Mouse (Mus musculus) testis, adult 2 months (tissue): ENCODE measurements at regions not wholly inside any gene's neighbourhood (a gene's known extent, or its start where the extent isn't known, plus 50 kb on each side); places are given as distances from the start of the nearest gene placed in this dataset.
A peak's percentile ranks its signal among the peaks of the same experiment; 100 is the strongest.

Source experiments
- H3K27ac ChIP-seq: fragments of 200-500 bp; 2 replicates; pipeline ENCODE4 v1.5.1; 2012; ENCODE audit warnings: low read depth, low read length; ENCODE audit not compliant: control insufficient read depth, insufficient read depth
- H3K27me3 ChIP-seq: fragments of 200-500 bp; 2 replicates; pipeline ENCODE4 v1.6.1; 2012; ENCODE audit warnings: mild to moderate bottlenecking, low read length, moderate library complexity; ENCODE audit not compliant: control insufficient read depth, insufficient read depth
- H3K36me3 ChIP-seq: fragments of 200-500 bp; 2 replicates; pipeline ENCODE4 v1.6.1; 2012; ENCODE audit warnings: mild to moderate bottlenecking, low read length; ENCODE audit not compliant: control insufficient read depth, insufficient read depth
- H3K4me1 ChIP-seq: fragments of 200-500 bp; 2 replicates; pipeline ENCODE4 v1.6.1; 2012; ENCODE audit warnings: low read length; ENCODE audit not compliant: control insufficient read depth, insufficient read depth
- H3K4me3 ChIP-seq: fragments of 200-500 bp; 2 replicates; pipeline ENCODE4 v1.5.1; 2012; ENCODE audit warnings: low read depth, mild to moderate bottlenecking, low read length, moderate library complexity, mixed read lengths; ENCODE audit not compliant: control insufficient read depth
- CTCF ChIP-seq: fragments of 200-500 bp; IDR thresholded peaks from 2 replicates; pipeline ENCODE4 v1.5.1; 2012; ENCODE audit warnings: low read depth, mild to moderate bottlenecking, inconsistent platforms, low read length, moderate library complexity; ENCODE audit not compliant: control insufficient read depth, insufficient read depth, insufficient replicate concordance
- POLR2A ChIP-seq: fragments of 200-500 bp; IDR thresholded peaks from 2 replicates; pipeline ENCODE4 v1.6.1; 2012; ENCODE audit warnings: low read depth, mild to moderate bottlenecking, inconsistent platforms, low read length, moderate library complexity; ENCODE audit not compliant: control insufficient read depth

GRCm38 (mm10) chr13:101286029-101286917 lies 453.0 kb upstream of the Slc30a5 start:
- H3K4me3 ChIP-seq: no peak overlapping the region
- no peaks in the 10 kb centered on the region for H3K36me3 ChIP-seq
- no peaks in the 10 kb centered on the region for H3K4me1 ChIP-seq
- H3K27ac ChIP-seq: no peak overlapping the region
- no peak for TF ChIP-seq CTCF
- no peak for TF ChIP-seq POLR2A
- no peaks in the 10 kb centered on the region for H3K27me3 ChIP-seq

- TF ChIP-seq CTCF: no peak
- no peak for TF ChIP-seq POLR2A
- no peak overlapping the region for H3K27ac ChIP-seq
- no peaks in the 10 kb centered on the region for H3K27me3 ChIP-seq
- no peaks in the 10 kb centered on the region for H3K36me3 ChIP-seq
- no peaks in the 10 kb centered on the region for H3K4me1 ChIP-seq
- no peak overlapping the region for H3K4me3 ChIP-seq
Observed at GRCm38 (mm10) chr13:101278127-101278526, 444.9 kb upstream of the Slc30a5 start.

- TF ChIP-seq POLR2A: no peak
- no peak for TF ChIP-seq CTCF
- H3K4me1 ChIP-seq: no peaks in the 10 kb centered on the region
- no peak overlapping the region for H3K27ac ChIP-seq
- no peaks in the 10 kb centered on the region for H3K27me3 ChIP-seq
- H3K4me3 ChIP-seq: no peak overlapping the region
- no peaks in the 10 kb centered on the region for H3K36me3 ChIP-seq
Observed at GRCm38 (mm10) chr13:101276766-101277165, 443.5 kb upstream of the Slc30a5 start.

- Histone ChIP-seq H3K4me3 (no peak overlapping the region), H3K4me1 (no peaks in the 10 kb centered on the region), H3K27me3 (no peaks in the 10 kb centered on the region), H3K27ac (no peak overlapping the region), H3K36me3 (no peaks in the 10 kb centered on the region)
- TF ChIP-seq POLR2A (no peak), CTCF (no peak)
Observed at GRCm38 (mm10) chr13:101274470-101275141, 441.4 kb upstream of the Slc30a5 start.

DNA sequence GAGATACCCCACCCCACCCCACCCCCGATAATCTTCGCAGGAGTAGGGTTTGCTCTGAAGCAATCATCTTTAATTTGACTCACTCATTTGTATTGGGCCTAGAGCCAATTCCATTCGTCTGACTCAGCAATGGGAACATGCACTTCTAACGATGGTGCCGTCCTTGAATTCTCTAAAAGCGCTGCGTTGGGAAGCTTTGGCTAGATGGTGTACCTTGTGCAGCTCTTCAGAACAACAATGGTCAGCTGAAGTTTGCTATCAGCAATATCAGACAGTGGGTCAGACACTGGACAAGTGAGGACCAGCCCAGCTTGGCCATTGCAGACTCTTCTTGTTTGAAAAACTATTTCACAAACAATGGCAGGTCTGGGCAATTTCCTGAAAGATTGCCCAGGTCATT lies 440.1 kb upstream of the Slc30a5 start:
- no peaks in the 10 kb centered on the region for H3K36me3 ChIP-seq

GRCm38 (mm10) chr13:101253698-101254468 lies 420.7 kb upstream of the Slc30a5 start:
- TF ChIP-seq CTCF (no peak), POLR2A (no peak)
- H3K27me3 ChIP-seq: no peaks in the 10 kb centered on the region
- H3K36me3 ChIP-seq: no peaks in the 10 kb centered on the region
- H3K4me3 ChIP-seq: peak overlapping the region; percentile 14; the same call in 1 of the 2 replicates
- no peaks in the 10 kb centered on the region for H3K4me1 ChIP-seq
- no peak overlapping the region for H3K27ac ChIP-seq

More for the DNA sequence above, 440.1 kb upstream of the Slc30a5 start:
- H3K4me1 ChIP-seq: no peaks in the 10 kb centered on the region
- TF ChIP-seq CTCF: no peak
- TF ChIP-seq POLR2A: no peak
- no peak overlapping the region for H3K4me3 ChIP-seq
- H3K27ac ChIP-seq: no peak overlapping the region
- no peaks in the 10 kb centered on the region for H3K27me3 ChIP-seq

GRCm38 (mm10) chr13:101249369-101249768 lies 416.1 kb upstream of the Slc30a5 start:
- no peak for TF ChIP-seq POLR2A
- no peak for TF ChIP-seq CTCF
- H3K27ac ChIP-seq: no peak overlapping the region

More at GRCm38 (mm10) chr13:101249369-101249768, 416.1 kb upstream of the Slc30a5 start:
- H3K4me1 ChIP-seq: no peaks in the 10 kb centered on the region
- no peaks in the 10 kb centered on the region for H3K36me3 ChIP-seq
- no peak overlapping the region for H3K4me3 ChIP-seq
- H3K27me3 ChIP-seq: no peaks in the 10 kb centered on the region
